Mouse (Mus musculus) granulocyte monocyte progenitor cell, adult 5-6 weeks (primary cell): ENCODE measurements around the gene Actg2. TPM values are rescaled to one million over a fixed set of nuclear protein-coding genes. Genes with fewer than 3 reads are reported as not detected.
"Not testable (repeated sequence)": the region's sequence is repeated elsewhere in the genome, so short reads cannot be mapped to it uniquely, and the experiment has no call there.

Source experiments
- ATAC-seq: replicated peaks from 2 replicates; pipeline ENCODE4 v1.8.0; 2016; ENCODE audit warnings: mild to moderate bottlenecking, moderate TSS enrichment, inconsistent platforms; ENCODE audit not compliant: poor library complexity, severe bottlenecking
- total RNA-seq, 2 experiments: library from RNA; stranded (forward) in 1 of 2; stranded (reverse) in 1 of 2; fragments of 200-712, 200-1000 nt in 1 of 2; fragments of >200 nt in 1 of 2; fragmentation: Nextera tagmentation in 1 of 2; gene quantifications; 2 replicates each; pipeline ENCODE4 v1.2.3; 2014 to 2017

Actg2 gene
- not detected in 2 replicates for total RNA-seq (2014; fragmentation: Nextera tagmentation)
- total RNA-seq (2017), result not detected in 2 replicates

GRCm38 (mm10) chr6:83536028-83536794 is at the start of gene Actg2:
TSS of gene Actg2 (minus strand) at chr6:83536265.
- ATAC-seq, result 0 out of 2 replicates have a peak, but pooled peaks have one; percentile 3

GRCm38 (mm10) chr6:83585328-83585727 is 49.3 kb upstream of the Actg2 start:
- not testable (repeated sequence) for ATAC-seq

GRCm38 (mm10) chr6:83583591-83583990 is 47.5 kb upstream of the Actg2 start:
- ATAC-seq, result no peak

GRCm38 (mm10) chr6:83582938-83583270 is 46.8 kb upstream of the Actg2 start:
- ATAC-seq, result peak; percentile 82

GRCm38 (mm10) chr6:83582135-83582937 is 46.3 kb upstream of the Actg2 start:
- no peak for ATAC-seq

- ATAC-seq, result no peak
Measured at GRCm38 (mm10) chr6:83577534-83577933, 41.5 kb upstream of the Actg2 start.

GRCm38 (mm10) chr6:83575609-83576008 is 39.5 kb upstream of the Actg2 start:
- ATAC-seq, result no peak

- ATAC-seq, result peak; percentile 21
Measured at GRCm38 (mm10) chr6:83572671-83573070, 36.6 kb upstream of the Actg2 start, which contains the start of gene Stambp. TSS of gene Stambp (minus strand) at chr6:83572729.

- ATAC-seq, result peak; percentile 99
Measured at GRCm38 (mm10) chr6:83571840-83572667, 36.0 kb upstream of the Actg2 start.

GRCm38 (mm10) chr6:83568901-83569862 is 33.1 kb upstream of the Actg2 start:
- no peak for ATAC-seq

GRCm38 (mm10) chr6:83555972-83556371 is 19.9 kb upstream of the Actg2 start:
- no peak for ATAC-seq

GRCm38 (mm10) chr6:83548346-83548745 is 12.3 kb upstream of the Actg2 start:
- no peak for ATAC-seq

- no peak for ATAC-seq
Measured at GRCm38 (mm10) chr6:83545778-83546177, 9.7 kb upstream of the Actg2 start.

GRCm38 (mm10) chr6:83541756-83542456 is 5.8 kb upstream of the Actg2 start:
- ATAC-seq, result no peak

- no peak for ATAC-seq
Measured at GRCm38 (mm10) chr6:83540017-83540416, 4.0 kb upstream of the Actg2 start.

GRCm38 (mm10) chr6:83536795-83537059 is 662 bp upstream of the Actg2 start:
- peak; percentile 87 for ATAC-seq

GRCm38 (mm10) chr6:83532608-83533007 is 3.5 kb downstream of the Actg2 start:
- no peak for ATAC-seq

- ATAC-seq, result no peak
Measured at GRCm38 (mm10) chr6:83523194-83523593, 12.9 kb downstream of the Actg2 start.

- no peak for ATAC-seq
Measured at GRCm38 (mm10) chr6:83521784-83522183, 14.3 kb downstream of the Actg2 start.
